Mouse (Mus musculus) liver, embryonic 14.5 days (tissue): ENCODE measurements around the gene Tbx6. TPM values are rescaled to one million over a fixed set of nuclear protein-coding genes. Genes with fewer than 3 reads are reported as not detected.

Source experiments
- ATAC-seq: fragments of 200-750 bp; cut with Nextera tagmentation; 2 replicates; pipeline ENCODE4 v1.8.0; 2017; ENCODE audit warnings: moderate number of reproducible peaks, mild to moderate bottlenecking, moderate library complexity; ENCODE audit not compliant: insufficient read depth
- DNase-seq, 3 experiments: peaks; one replicate each; pipeline ENCODE4 v3.0.0-alpha.2; 2012 to 2013; ENCODE audit warnings: low read depth in 3 of 3, low spot score in 3 of 3
- H3K27ac ChIP-seq: fragments of 300-500 bp; sonication (generic); 2 replicates; pipeline ENCODE4 v1.5.1; 2014; ENCODE audit warnings: moderate library complexity, mild to moderate bottlenecking, control low read depth, inconsistent platforms
- H3K27me3 ChIP-seq: fragments of 300-500 bp; sonication (generic); 2 replicates; pipeline ENCODE4 v1.6.1; 2014; ENCODE audit warnings: mild to moderate bottlenecking, low read length, moderate library complexity; ENCODE audit not compliant: control insufficient read depth, insufficient read depth
- H3K36me3 ChIP-seq: fragments of 300-500 bp; sonication (generic); replicated peaks from 2 replicates; pipeline ENCODE4 v1.6.1; 2014; ENCODE audit warnings: low read depth; ENCODE audit not compliant: control insufficient read depth, insufficient read depth
- H3K4me1 ChIP-seq, 2 experiments: fragments of 200-500 bp in 1 of 2; fragments of 300-500 bp in 1 of 2; sonication (generic) in 1 of 2; replicated peaks; 2 replicates each; pipeline ENCODE4 v1.6.1; 2012 to 2014; ENCODE audit warnings: antibody characterized with exemption in 1 of 2, inconsistent platforms in 1 of 2, low read length in 1 of 2; ENCODE audit not compliant: control insufficient read depth in 2 of 2, insufficient read depth in 2 of 2
- H3K4me2 ChIP-seq: fragments of 300-500 bp; sonication (generic); 2 replicates; pipeline ENCODE4 v1.6.1; 2014; ENCODE audit warnings: low read depth, mild to moderate bottlenecking, control low read depth, moderate library complexity
- H3K4me3 ChIP-seq, 2 experiments: fragments of 200-500 bp in 1 of 2; fragments of 300-500 bp in 1 of 2; sonication (generic) in 1 of 2; 2 replicates each; pipeline ENCODE4 v1.5.1; 2012 to 2014; ENCODE audit warnings: low read depth in 2 of 2, low read length in 2 of 2, mild to moderate bottlenecking in 2 of 2, control low read depth in 1 of 2, inconsistent platforms in 1 of 2, moderate library complexity in 1 of 2; ENCODE audit not compliant: insufficient read depth in 1 of 2
- H3K9ac ChIP-seq: fragments of 300-500 bp; sonication (generic); replicated peaks from 2 replicates; pipeline ENCODE4 v1.6.1; 2014; ENCODE audit warnings: mild to moderate bottlenecking, control low read depth, moderate library complexity
- H3K9me3 ChIP-seq: fragments of 300-500 bp; sonication (generic); 2 replicates; pipeline ENCODE4 v1.6.1; 2016; ENCODE audit warnings: low read length, mixed read lengths; ENCODE audit not compliant: control insufficient read depth
- CTCF ChIP-seq: IDR thresholded peaks from 2 replicates; pipeline ENCODE4 v1.5.1; 2016; ENCODE audit warnings: antibody characterized with exemption, low read depth, control low read depth
- EP300 ChIP-seq: IDR thresholded peaks from 2 replicates; pipeline ENCODE4 v1.6.1; 2016; ENCODE audit warnings: antibody characterized with exemption, low read depth
- WGBS: fragments of 180-500 bp; shearing (Covaris S2); extraction: QIAGEN DNeasy Blood & Tissue Kit; methylation state at CpG from one replicate; pipeline ENCODE4 v1.1.7; 2014; ENCODE audit not compliant: insufficient replicate concordance; 5-methylcytosine and 5-hydroxymethylcytosine counted together
- polyA plus RNA-seq, 2 experiments: library from polyadenylated mRNA; depleted of rRNA in 1 of 2; stranded (reverse) in 1 of 2; unstranded in 1 of 2; fragments of >200 nt; fragmentation: Nextera tagmentation in 1 of 2; extraction: Ambion mirVana in 1 of 2; gene quantifications; 2 replicates each; pipeline versions ENCODE4 v1.2.1 to v1.2.3; 2012 to 2014

Gene Tbx6
- polyA plus RNA-seq, 2 experiments = 0.43 to 1.3 TPM

- Histone ChIP-seq H3K27me3 (no peaks in the 10 kb centered on the region), H3K9me3 (no peaks in the 10 kb centered on the region), H3K4me3 (no peak overlapping the region), H3K4me1 (0 out of 4 replicates have a peak, but pooled peaks cover 0 to under 1% of the 10 kb centered on the region in 2 experiments), H3K36me3 (no peaks in the 10 kb centered on the region), H3K9ac (no peak overlapping the region), H3K4me2 (no peak overlapping the region), H3K27ac (no peak overlapping the region)
- ATAC-seq = no peak
- no peak for DNase-seq
- TF ChIP-seq CTCF = no peak
- TF ChIP-seq EP300 = no peak
- WGBS = 65% methylated on average over 5 of the region's 5 CpGs
Observed at GRCm38 (mm10) chr7:126741452-126741851, 39.8 kb upstream of the Tbx6 start.

- Histone ChIP-seq H3K4me1 (peaks cover 0 to 4% of the 10 kb centered on the region in 2 experiments; a peak in 1 of 4 replicates), H3K4me2 (no peak overlapping the region), H3K27me3 (no peaks in the 10 kb centered on the region), H3K9me3 (no peaks in the 10 kb centered on the region), H3K36me3 (no peaks in the 10 kb centered on the region), H3K27ac (no peak overlapping the region), H3K9ac (no peak overlapping the region), H3K4me3 (no peak overlapping the region)
- WGBS = 76% methylated on average over 13 of the region's 13 CpGs
- DNase-seq (no peak), ATAC-seq (no peak)
- TF ChIP-seq EP300 = no peak
- no peak for TF ChIP-seq CTCF
Observed at GRCm38 (mm10) chr7:126741964-126742482, 39.3 kb upstream of the Tbx6 start.

GRCm38 (mm10) chr7:126746066-126746465 is 35.2 kb upstream of the Tbx6 start:
- Histone ChIP-seq H3K27me3 (no peaks in the 10 kb centered on the region), H3K4me1 (peaks cover 0 to 11% of the 10 kb centered on the region in 2 experiments; a peak in 2 of 4 replicates), H3K4me3 (peak overlapping the region; percentile 6 to 21; a peak in 3 of 4 replicates), H3K9me3 (no peaks in the 10 kb centered on the region), H3K4me2 (peak overlapping the region; percentile 51), H3K36me3 (no peaks in the 10 kb centered on the region), H3K9ac (no peak overlapping the region), H3K27ac (peak overlapping the region; percentile 29)
- ATAC-seq (0 out of 2 replicates have a peak, but pooled peaks have one; percentile 34), DNase-seq (no peak)
- 31% methylated on average over 12 of the region's 12 CpGs for WGBS
- no peak for TF ChIP-seq EP300
- no peak for TF ChIP-seq CTCF

GRCm38 (mm10) chr7:126746798-126747197 is 34.5 kb upstream of the Tbx6 start:
- H3K27ac ChIP-seq = peak overlapping the region; percentile 29
- no peaks in the 10 kb centered on the region for H3K36me3 ChIP-seq
- ATAC-seq = peak; percentile 51
- H3K4me3 ChIP-seq = peak overlapping the region; percentile 21 to 30; a peak in 3 of 4 replicates
- H3K4me2 ChIP-seq = peak overlapping the region; percentile 51
- TF ChIP-seq CTCF = no peak
- peak in 1 of 3 experiments; percentile 40 for DNase-seq
- no peaks in the 10 kb centered on the region for H3K9me3 ChIP-seq
- H3K4me1 ChIP-seq = peaks cover 0 to 11% of the 10 kb centered on the region in 2 experiments; a peak in 2 of 4 replicates
- H3K27me3 ChIP-seq = no peaks in the 10 kb centered on the region
- H3K9ac ChIP-seq = no peak overlapping the region
- 15% methylated on average over 6 of the region's 6 CpGs for WGBS

- DNase-seq (no peak), ATAC-seq (no peak)
- Histone ChIP-seq H3K27me3 (no peaks in the 10 kb centered on the region), H3K9me3 (no peaks in the 10 kb centered on the region), H3K27ac (no peak overlapping the region), H3K4me2 (no peak overlapping the region), H3K36me3 (no peaks in the 10 kb centered on the region), H3K9ac (no peak overlapping the region), H3K4me3 (no peak overlapping the region), H3K4me1 (peaks cover 0 to 11% of the 10 kb centered on the region in 2 experiments; a peak in 2 of 4 replicates)
- TF ChIP-seq CTCF (no peak), EP300 (no peak)
- whole genome bisulfite sequencing = 73% methylated on average over 7 of the region's 7 CpGs
Observed at GRCm38 (mm10) chr7:126748824-126749223, 32.5 kb upstream of the Tbx6 start.
